Mouse (Mus musculus): ENCODE measurements around the gene Fam83d. TPM values are rescaled to one million over a fixed set of nuclear protein-coding genes. Genes with fewer than 3 reads are reported as not detected.

Gene Fam83d
- 18.5 and 20.6 TPM in 2 replicates for polyA plus RNA-seq (2015; fragmentation: Nextera tagmentation; extraction: Ambion mirVana)

DNA sequence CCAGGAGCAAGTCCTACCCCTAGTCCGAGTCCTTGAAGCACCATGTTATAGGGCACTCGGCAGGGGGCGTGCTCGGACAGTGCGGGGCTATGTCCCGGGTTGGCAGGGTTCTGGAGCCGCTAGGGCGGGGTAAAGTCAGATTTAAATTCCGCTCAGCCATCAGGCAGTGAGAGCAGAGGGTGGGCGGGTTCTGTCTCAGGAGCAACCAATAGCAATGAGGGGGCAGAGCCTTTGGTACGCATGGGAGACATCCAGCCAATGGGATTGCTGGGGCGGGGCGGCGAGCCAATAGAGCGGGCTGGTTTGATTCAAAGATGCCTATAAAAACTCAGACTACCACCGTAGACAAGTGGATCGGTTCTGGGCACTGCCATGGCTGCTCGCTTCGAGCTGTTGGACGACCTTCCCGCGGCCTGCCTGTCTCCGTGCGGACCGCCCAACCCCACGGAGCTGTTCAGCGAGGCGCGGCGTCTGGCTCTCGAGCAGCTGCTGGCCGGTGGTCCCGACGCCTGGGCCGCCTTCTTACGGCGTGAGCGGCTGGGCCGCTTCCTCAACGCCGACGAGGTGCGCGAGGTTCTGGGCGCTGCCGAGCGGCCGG, at the start of gene Fam83d:
Fam83d (plus strand) TSS at position 352 of the 598 bp plus-strand sequence.
- Histone ChIP-seq H3K27me3 (replicated peaks; ENCODE audit: control insufficient read depth, insufficient read depth, low read length) (no peaks in the 10 kb centered on the region), H3K27ac (ENCODE audit: low read length) (no peak within 1 kb of the TSS), H3K4me1 (replicated peaks; ENCODE audit: control insufficient read depth, insufficient read depth, low read length) (peaks cover 46% of the 10 kb centered on the region), H3K36me3 (ENCODE audit: control insufficient read depth, insufficient read depth) (no peaks in the 10 kb centered on the region), H3K9ac (replicated peaks; ENCODE audit: low read depth, low read length) (peak within 1 kb of the TSS; percentile 64), H3K4me2 (ENCODE audit: low read length) (peak within 1 kb of the TSS; percentile 99), H3K4me3 (replicated peaks; ENCODE audit: low read length) (peak within 1 kb of the TSS; percentile 68), H3K9me3 (ENCODE audit: control insufficient read depth, low read length) (no peaks in the 10 kb centered on the region)
- peak; percentile 99 for ATAC-seq
- under 1% methylated on average over 48 of the region's 48 CpGs for WGBS

DNA sequence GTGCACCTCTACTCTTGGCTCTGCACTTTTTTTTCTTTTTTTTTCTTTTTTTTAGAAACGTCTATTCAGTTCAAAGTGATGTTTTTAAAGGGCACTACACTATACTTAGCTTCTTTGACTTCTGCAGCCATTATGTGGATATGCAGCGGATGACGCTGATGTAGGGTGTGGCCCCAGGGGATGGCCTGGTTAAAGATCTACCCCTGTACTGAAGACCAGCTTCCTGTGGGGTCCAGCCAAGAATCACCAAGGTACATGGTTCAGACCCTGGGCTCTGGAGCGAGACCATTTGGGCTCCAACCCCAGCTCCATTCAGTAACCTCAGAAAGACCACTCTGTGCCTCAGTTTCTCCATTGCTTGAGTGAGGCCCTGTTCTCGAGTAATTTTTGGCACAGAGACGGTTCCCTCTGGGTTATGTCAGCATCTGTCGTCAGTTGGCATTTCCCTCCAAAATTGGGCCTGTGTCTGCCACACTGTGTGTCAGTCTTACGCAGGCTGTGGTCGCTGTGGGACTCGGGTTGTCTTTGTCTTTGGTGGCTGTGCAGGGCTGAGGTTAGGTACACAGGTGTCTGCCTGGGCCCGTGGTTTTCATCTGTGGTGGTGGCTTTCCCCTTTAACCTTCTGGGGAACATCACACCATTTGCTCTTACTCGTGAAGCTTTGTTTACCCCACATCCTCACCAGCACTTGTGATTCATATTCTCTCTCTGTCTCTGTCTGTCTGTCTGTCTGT, 48.9 kb upstream of the Fam83d start:
- no peak for ATAC-seq
- no peak overlapping the region for H3K4me3 ChIP-seq (replicated peaks; ENCODE audit: low read length)
- H3K4me1 ChIP-seq (replicated peaks; ENCODE audit: control insufficient read depth, insufficient read depth, low read length), result 0 out of 2 replicates have a peak, but pooled peaks cover 2% of the 10 kb centered on the region
- no peaks in the 10 kb centered on the region for H3K9me3 ChIP-seq (ENCODE audit: control insufficient read depth, low read length)
- 88% methylated on average over 12 of the region's 12 CpGs for WGBS
- H3K27ac ChIP-seq (ENCODE audit: low read length), result no peak overlapping the region
- H3K9ac ChIP-seq (replicated peaks; ENCODE audit: low read depth, low read length), result no peak overlapping the region
- H3K4me2 ChIP-seq (ENCODE audit: low read length), result no peak overlapping the region
- no peaks in the 10 kb centered on the region for H3K36me3 ChIP-seq (ENCODE audit: control insufficient read depth, insufficient read depth)
- no peaks in the 10 kb centered on the region for H3K27me3 ChIP-seq (replicated peaks; ENCODE audit: control insufficient read depth, insufficient read depth, low read length)

DNA sequence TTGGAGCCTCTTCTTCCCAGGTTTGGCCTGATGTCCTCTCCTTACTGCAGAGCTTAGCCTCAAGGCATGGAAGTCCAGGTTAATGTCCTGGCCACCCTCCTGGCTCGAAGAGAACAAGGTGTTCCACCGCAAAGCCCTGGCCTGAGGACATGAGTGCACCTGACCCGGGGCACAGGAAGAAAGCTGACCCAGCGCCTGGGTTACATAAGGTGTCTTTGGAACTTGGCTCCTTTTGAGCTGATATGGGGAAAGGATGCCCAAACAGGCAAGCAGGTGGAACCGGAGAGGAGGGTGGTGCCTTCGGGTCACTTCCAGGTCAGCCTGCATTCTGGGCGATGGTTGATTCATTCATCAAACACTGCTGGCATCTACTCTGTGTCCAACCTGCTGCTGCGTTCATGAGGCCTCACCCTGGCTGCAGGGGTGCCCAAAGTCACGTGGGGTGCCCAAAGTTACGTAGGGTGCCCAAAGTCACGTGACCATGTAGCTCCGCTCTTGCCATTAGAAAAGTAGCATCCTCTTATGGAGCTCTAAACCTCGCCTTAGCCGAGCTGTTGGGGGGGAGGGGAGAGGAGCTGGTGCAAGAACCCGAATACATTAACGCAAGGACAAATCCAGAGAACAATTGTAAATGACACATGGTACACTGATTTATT, 47.0 kb upstream of the Fam83d start:
- no peak overlapping the region for H3K9ac ChIP-seq (replicated peaks; ENCODE audit: low read depth, low read length)

DNA sequence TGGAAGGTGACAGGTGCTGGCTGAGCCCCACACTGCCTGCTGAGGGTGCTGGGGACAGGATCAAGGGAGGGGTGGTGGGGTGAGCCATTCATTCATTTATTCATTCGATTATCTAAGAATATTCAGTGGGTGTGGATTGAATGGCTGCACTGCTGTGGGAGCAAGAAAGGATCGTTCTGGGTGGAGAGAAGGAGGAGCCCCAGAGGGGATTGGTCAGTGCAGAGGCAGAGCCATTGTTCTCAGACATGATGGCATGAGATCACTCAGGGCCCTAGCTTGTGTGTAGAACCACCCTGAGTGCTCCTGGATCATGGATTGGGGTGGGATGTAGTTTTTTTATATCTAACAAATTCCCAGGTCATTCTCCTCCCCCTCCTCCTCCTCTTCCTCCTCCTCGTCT, 46.4 kb upstream of the Fam83d start:
- no peak overlapping the region for H3K4me2 ChIP-seq (ENCODE audit: low read length)
- H3K27me3 ChIP-seq (replicated peaks; ENCODE audit: control insufficient read depth, insufficient read depth, low read length), result no peaks in the 10 kb centered on the region
- no peak overlapping the region for H3K9ac ChIP-seq (replicated peaks; ENCODE audit: low read depth, low read length)
- ATAC-seq, result no peak
- H3K4me1 ChIP-seq (replicated peaks; ENCODE audit: control insufficient read depth, insufficient read depth, low read length), result 0 out of 2 replicates have a peak, but pooled peaks cover 2% of the 10 kb centered on the region
- H3K4me3 ChIP-seq (replicated peaks; ENCODE audit: low read length), result no peak overlapping the region
- WGBS, result 34% methylated on average over 3 of the region's 3 CpGs
- no peaks in the 10 kb centered on the region for H3K36me3 ChIP-seq (ENCODE audit: control insufficient read depth, insufficient read depth)
- no peak overlapping the region for H3K27ac ChIP-seq (ENCODE audit: low read length)
- H3K9me3 ChIP-seq (ENCODE audit: control insufficient read depth, low read length), result no peaks in the 10 kb centered on the region

More for the DNA sequence above, 47.0 kb upstream of the Fam83d start:
- H3K4me1 ChIP-seq (replicated peaks; ENCODE audit: control insufficient read depth, insufficient read depth, low read length), result 0 out of 2 replicates have a peak, but pooled peaks cover 2% of the 10 kb centered on the region
- H3K9me3 ChIP-seq (ENCODE audit: control insufficient read depth, low read length), result no peaks in the 10 kb centered on the region
- ATAC-seq, result no peak
- H3K4me2 ChIP-seq (ENCODE audit: low read length), result no peak overlapping the region
- no peaks in the 10 kb centered on the region for H3K36me3 ChIP-seq (ENCODE audit: control insufficient read depth, insufficient read depth)
- H3K27me3 ChIP-seq (replicated peaks; ENCODE audit: control insufficient read depth, insufficient read depth, low read length), result no peaks in the 10 kb centered on the region
- no peak overlapping the region for H3K27ac ChIP-seq (ENCODE audit: low read length)
- H3K4me3 ChIP-seq (replicated peaks; ENCODE audit: low read length), result no peak overlapping the region
- WGBS, result 73% methylated on average over 16 of the region's 16 CpGs

DNA sequence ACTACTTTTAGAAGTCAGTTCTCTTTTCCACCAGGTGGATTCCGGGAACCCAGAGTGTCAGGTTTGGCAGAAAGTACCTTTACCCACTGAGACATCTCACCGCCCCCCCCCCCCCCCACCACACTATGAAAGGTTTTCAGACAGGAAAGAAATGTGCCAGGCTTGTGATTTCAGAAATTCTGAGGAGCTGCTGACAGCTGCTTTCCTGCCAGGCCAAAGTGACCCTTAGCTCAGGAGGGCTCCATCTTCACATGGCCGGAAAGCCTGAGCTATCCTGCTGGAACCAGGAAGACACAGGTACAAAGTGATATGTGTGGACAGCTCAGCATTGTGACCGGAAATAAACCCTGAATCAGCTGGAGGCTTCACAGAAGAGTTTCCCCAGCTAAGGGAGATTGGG, 45.8 kb upstream of the Fam83d start:
- no peak for ATAC-seq
- Histone ChIP-seq H3K27ac (ENCODE audit: low read length) (no peak overlapping the region), H3K36me3 (ENCODE audit: control insufficient read depth, insufficient read depth) (no peaks in the 10 kb centered on the region), H3K4me1 (replicated peaks; ENCODE audit: control insufficient read depth, insufficient read depth, low read length) (0 out of 2 replicates have a peak, but pooled peaks cover 2% of the 10 kb centered on the region), H3K27me3 (replicated peaks; ENCODE audit: control insufficient read depth, insufficient read depth, low read length) (no peaks in the 10 kb centered on the region), H3K9me3 (ENCODE audit: control insufficient read depth, low read length) (no peaks in the 10 kb centered on the region), H3K4me2 (ENCODE audit: low read length) (no peak overlapping the region), H3K9ac (replicated peaks; ENCODE audit: low read depth, low read length) (no peak overlapping the region), H3K4me3 (replicated peaks; ENCODE audit: low read length) (no peak overlapping the region)
- WGBS, result 86% methylated on average over 4 of the region's 4 CpGs

DNA sequence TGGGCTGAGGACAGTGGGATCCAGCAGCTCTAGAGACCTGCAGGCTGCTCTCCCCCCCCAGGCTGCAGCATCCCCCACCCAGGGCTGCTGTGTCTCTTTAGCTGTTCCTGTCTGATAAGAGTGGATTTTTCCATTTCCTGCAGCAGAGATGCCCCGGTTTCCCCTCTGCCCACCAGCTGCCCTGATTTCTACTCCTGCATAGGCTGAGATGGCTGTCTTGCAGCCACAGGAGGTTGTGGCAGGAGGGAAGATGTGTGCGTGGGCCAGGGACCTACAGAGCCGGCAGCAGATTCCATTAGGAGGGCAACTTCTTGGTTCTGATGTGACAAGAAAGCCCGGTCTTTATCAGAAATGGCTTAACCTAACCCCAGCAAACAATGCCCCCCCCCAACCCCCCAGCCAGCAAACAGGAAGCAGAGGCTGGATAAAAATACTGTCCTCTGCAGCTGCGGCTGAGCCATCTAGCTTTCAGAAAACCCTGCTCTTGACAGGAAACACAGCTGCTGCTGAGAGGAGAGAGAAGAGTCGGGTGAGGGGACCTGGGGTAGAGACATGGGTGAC, 44.8 kb upstream of the Fam83d start:
- Histone ChIP-seq H3K36me3 (ENCODE audit: control insufficient read depth, insufficient read depth) (no peaks in the 10 kb centered on the region), H3K4me2 (ENCODE audit: low read length) (no peak overlapping the region), H3K9me3 (ENCODE audit: control insufficient read depth, low read length) (no peaks in the 10 kb centered on the region), H3K9ac (replicated peaks; ENCODE audit: low read depth, low read length) (no peak overlapping the region), H3K27ac (ENCODE audit: low read length) (no peak overlapping the region), H3K27me3 (replicated peaks; ENCODE audit: control insufficient read depth, insufficient read depth, low read length) (no peaks in the 10 kb centered on the region), H3K4me1 (replicated peaks; ENCODE audit: control insufficient read depth, insufficient read depth, low read length) (0 out of 2 replicates have a peak, but pooled peaks cover 2% of the 10 kb centered on the region), H3K4me3 (replicated peaks; ENCODE audit: low read length) (no peak overlapping the region)
- 63% methylated on average over 6 of the region's 6 CpGs for WGBS
- ATAC-seq, result no peak

DNA sequence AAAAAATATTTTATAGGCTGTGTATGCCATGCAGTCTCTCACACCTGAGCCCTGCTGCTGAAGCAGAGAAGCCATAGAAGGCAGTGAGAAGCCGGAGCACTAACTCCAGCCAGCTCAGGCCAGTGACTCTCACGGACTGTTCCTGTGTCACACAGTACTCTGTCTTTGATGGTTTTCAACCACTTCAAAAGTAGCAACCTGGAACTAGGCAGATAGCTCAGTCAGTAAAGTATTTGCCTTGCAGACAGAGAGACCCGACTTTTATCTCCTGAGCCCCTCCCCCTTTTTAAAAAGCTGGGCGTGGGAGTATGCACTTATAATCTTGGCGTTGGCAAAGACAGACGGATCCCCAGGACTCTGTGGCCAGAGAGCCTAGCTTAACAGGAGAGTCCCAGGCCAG, 44.1 kb upstream of the Fam83d start:
- no peak for ATAC-seq
- Histone ChIP-seq H3K4me3 (replicated peaks; ENCODE audit: low read length) (no peak overlapping the region), H3K4me2 (ENCODE audit: low read length) (no peak overlapping the region), H3K36me3 (ENCODE audit: control insufficient read depth, insufficient read depth) (no peaks in the 10 kb centered on the region), H3K4me1 (replicated peaks; ENCODE audit: control insufficient read depth, insufficient read depth, low read length) (0 out of 2 replicates have a peak, but pooled peaks cover 2% of the 10 kb centered on the region), H3K9me3 (ENCODE audit: control insufficient read depth, low read length) (no peaks in the 10 kb centered on the region), H3K9ac (replicated peaks; ENCODE audit: low read depth, low read length) (no peak overlapping the region), H3K27me3 (replicated peaks; ENCODE audit: control insufficient read depth, insufficient read depth, low read length) (no peaks in the 10 kb centered on the region), H3K27ac (ENCODE audit: low read length) (no peak overlapping the region)
- WGBS, result 48% methylated on average over 6 of the region's 6 CpGs

DNA sequence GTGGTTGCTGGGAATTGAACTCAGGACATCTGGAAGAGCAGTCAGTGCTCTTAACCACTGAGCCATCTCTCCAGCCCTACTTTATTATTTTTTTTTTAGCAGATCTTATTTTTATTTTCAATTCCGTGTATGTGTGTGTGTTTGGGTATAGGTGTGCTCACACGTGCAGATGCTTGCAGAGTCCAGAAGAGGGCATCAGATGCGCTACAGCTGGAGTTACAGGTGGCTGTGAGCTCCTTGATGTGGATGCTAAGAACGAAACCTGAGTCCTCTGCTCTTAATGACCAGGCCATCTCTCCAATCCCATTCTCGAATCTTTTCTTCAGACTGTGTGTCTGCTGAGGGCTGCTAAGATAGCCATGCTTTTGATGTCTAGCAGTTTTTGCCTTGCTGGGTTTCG, 41.6 kb upstream of the Fam83d start:
- no peak overlapping the region for H3K9ac ChIP-seq (replicated peaks; ENCODE audit: low read depth, low read length)
- no peak for ATAC-seq
- H3K4me2 ChIP-seq (ENCODE audit: low read length), result no peak overlapping the region
- no peaks in the 10 kb centered on the region for H3K36me3 ChIP-seq (ENCODE audit: control insufficient read depth, insufficient read depth)
- H3K27ac ChIP-seq (ENCODE audit: low read length), result no peak overlapping the region
- H3K4me3 ChIP-seq (replicated peaks; ENCODE audit: low read length), result no peak overlapping the region
- 69% methylated on average over 6 of the region's 6 CpGs for WGBS
- H3K27me3 ChIP-seq (replicated peaks; ENCODE audit: control insufficient read depth, insufficient read depth, low read length), result no peaks in the 10 kb centered on the region
- H3K4me1 ChIP-seq (replicated peaks; ENCODE audit: control insufficient read depth, insufficient read depth, low read length), result 0 out of 2 replicates have a peak, but pooled peaks cover 2% of the 10 kb centered on the region
- H3K9me3 ChIP-seq (ENCODE audit: control insufficient read depth, low read length), result no peaks in the 10 kb centered on the region
